14 mouse cellular contexts compared by ENCODE assay signal in the genomic region with DNA sequence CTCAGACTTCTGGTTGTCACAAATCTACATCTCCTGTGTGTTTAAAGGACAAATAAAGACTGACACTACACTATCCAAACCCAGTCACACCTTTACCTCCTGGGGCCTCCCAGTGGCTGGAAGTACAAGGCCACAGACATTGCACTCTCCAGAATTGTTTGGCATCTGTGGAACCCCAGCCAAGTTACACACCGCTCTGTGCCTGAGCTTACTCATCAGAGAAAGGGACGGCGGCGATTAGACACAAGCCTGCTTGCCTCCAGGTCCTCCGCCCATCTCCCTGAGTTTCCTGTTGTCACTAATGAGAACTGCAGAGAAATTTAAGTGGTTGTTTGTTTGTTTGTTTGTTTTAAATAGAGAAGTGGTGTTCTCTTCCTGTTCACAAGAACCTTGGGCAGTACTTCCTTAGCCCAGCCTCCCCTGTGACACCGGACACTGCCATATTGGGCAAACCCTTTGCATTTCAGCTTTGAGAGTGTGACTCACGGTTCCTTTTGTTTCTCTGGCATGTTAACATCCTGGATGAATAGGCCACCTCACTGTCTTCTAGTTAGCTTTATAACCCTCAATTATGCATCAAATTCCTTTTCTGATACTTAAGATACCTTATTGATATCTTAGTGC. TPM values are rescaled to one million over a fixed set of nuclear protein-coding genes. Genes with fewer than 3 reads are reported as not detected.
DNase-seq lines count a peak whose midpoint lies in the region; ATAC-seq and TF ChIP-seq lines count a peak whose summit lies in the region.
"Had no signal": no experiment of that assay in that cellular context is flagged by ENCODE, and none has a peak within 500 bp of the region (broad histone marks: within the 10 kb centered on the region; RNA-seq: fewer than 3 reads in every experiment).

No protein-coding gene starts in this region.

- H3K27me3 ChIP-seq in heart, embryonic 13.5 days (replicated peaks), result no peaks in the 10 kb centered on the region
- no peaks in the 10 kb centered on the region for H3K27me3 ChIP-seq in heart, embryonic 11.5 days (ENCODE audit: control insufficient read depth, insufficient read depth, low read length)
- H3K27me3 ChIP-seq: kidney, embryonic 15.5 days; liver, embryonic 13.5 days had no signal

- no peak for TF ChIP-seq POLR2A in bone marrow, adult 2 months (IDR thresholded peaks at IDR 0.05; ENCODE audit: borderline replicate concordance, control insufficient read depth, low read depth, low read length)

- H3K36me3 ChIP-seq in heart, embryonic 13.5 days, result no peaks in the 10 kb centered on the region
- no peaks in the 10 kb centered on the region for H3K36me3 ChIP-seq in heart, embryonic 11.5 days (ENCODE audit: control insufficient read depth, insufficient read depth, low read length)
- H3K36me3 ChIP-seq: kidney, embryonic 15.5 days; liver, embryonic 13.5 days had no signal

- no peak for ATAC-seq in heart, embryonic 13.5 days (ENCODE audit: extremely low read depth, insufficient number of reproducible peaks, low FRiP score, low TSS enrichment)
- no peak for ATAC-seq in heart, embryonic 11.5 days (replicated peaks; ENCODE audit: insufficient number of reproducible peaks, low FRiP score, low TSS enrichment)

- H3K27ac ChIP-seq in heart, embryonic 13.5 days (replicated peaks), result 0 out of 2 replicates have a peak overlapping the region, but pooled peaks have one; percentile 1
- H3K27ac ChIP-seq in heart, embryonic 11.5 days (ENCODE audit: low read depth, low read length), result no peak overlapping the region
- H3K27ac ChIP-seq in bone marrow, adult 2 months (ENCODE audit: control insufficient read depth, insufficient read depth, low read depth, low read length, poor library complexity), result peak overlapping the region; percentile 83
- H3K27ac ChIP-seq: gastrocnemius, adult 2 months; kidney, embryonic 15.5 days; liver, embryonic 13.5 days had no signal

- peak; percentile 67 for DNase-seq in 3T3-L1 (ENCODE audit: low read depth, low spot score)
- DNase-seq in lung, postnatal 4 days, result peak; percentile 29 to 37
- no peak for DNase-seq in cerebellum, postnatal 25 days
- no peak for DNase-seq in right cerebral cortex, postnatal 14 days
- DNase-seq: embryo, embryonic 11 days; gastrocnemius, adult 2 months; heart, postnatal 36 days; liver, embryonic 13.5 days; spleen, adult 18-20 months; thymus, adult 18-20 months had no signal

- 0 out of 2 replicates have a peak, but pooled peaks cover 3% of the 10 kb centered on the region for H3K9me3 ChIP-seq in heart, embryonic 13.5 days
- H3K9me3 ChIP-seq in heart, embryonic 11.5 days (replicated peaks; ENCODE audit: control insufficient read depth, low read length), result no peaks in the 10 kb centered on the region
- H3K9me3 ChIP-seq: kidney, embryonic 15.5 days; liver, embryonic 13.5 days had no signal

- H3K4me1 ChIP-seq in heart, embryonic 13.5 days, result peaks cover 5% of the 10 kb centered on the region; the same call in 1 of the 2 replicates
- no peaks in the 10 kb centered on the region for H3K4me1 ChIP-seq in heart, embryonic 11.5 days (ENCODE audit: control insufficient read depth, insufficient read depth, low read length)
- peaks cover 2% of the 10 kb centered on the region for H3K4me1 ChIP-seq in bone marrow, adult 2 months (ENCODE audit: control insufficient read depth, insufficient read depth, low read length)
- H3K4me1 ChIP-seq: kidney, embryonic 15.5 days; liver, embryonic 13.5 days had no signal

- no peak for TF ChIP-seq CTCF in bone marrow, adult 2 months (IDR thresholded peaks at IDR 0.05; ENCODE audit: control insufficient read depth, insufficient read depth, low read length)

- no peak overlapping the region for H3K9ac ChIP-seq in heart, embryonic 13.5 days
- no peak overlapping the region for H3K9ac ChIP-seq in heart, embryonic 11.5 days (ENCODE audit: low read depth, low read length)
- H3K9ac ChIP-seq: kidney, embryonic 15.5 days; liver, embryonic 13.5 days had no signal

- WGBS in heart, embryonic 13.5 days, result 62% methylated on average over 7 of the region's 7 CpGs
- WGBS in heart, embryonic 11.5 days (ENCODE audit: insufficient replicate concordance), result 73% methylated on average over 7 of the region's 7 CpGs
- WGBS in bone marrow, adult 2 months, result 53% methylated on average over 7 of the region's 7 CpGs

- no peak overlapping the region for H3K4me3 ChIP-seq in heart, embryonic 13.5 days
- no peak overlapping the region for H3K4me3 ChIP-seq in heart, embryonic 11.5 days (ENCODE audit: low read depth, low read length)
- H3K4me3 ChIP-seq in bone marrow, adult 2 months (replicated peaks; ENCODE audit: control insufficient read depth, low read depth, low read length), result no peak overlapping the region
- H3K4me3 ChIP-seq: gastrocnemius, adult 2 months; kidney, embryonic 15.5 days; liver, embryonic 13.5 days had no signal

- no peak overlapping the region for H3K4me2 ChIP-seq in heart, embryonic 13.5 days
- H3K4me2 ChIP-seq in heart, embryonic 11.5 days, result no peak overlapping the region
- H3K4me2 ChIP-seq: kidney, embryonic 15.5 days; liver, embryonic 13.5 days had no signal

RNA-seq across cellular contexts. Expression of a gene that starts 13.7 kb away (rescaled TPM):
- 0.14 and 0.23 TPM in 2 replicates for polyA plus RNA-seq in heart, embryonic 13.5 days (2015; fragmentation: Nextera tagmentation; extraction: Ambion mirVana)
- 0.07 and 0.37 TPM in 2 replicates for polyA plus RNA-seq in heart, embryonic 11.5 days (2014; fragmentation: Nextera tagmentation; extraction: Ambion mirVana)
- polyA plus RNA-seq in bone marrow, adult 2 months (2011; ENCODE audit: insufficient read depth, insufficient read length, low replicate concordance, missing spikeins), result 1.8 TPM in 1 of 2 replicates, not detected in the other

Comparison
In these comparisons a context has a peak if more than half of its experiments do, and no peak if none do; other contexts are left out.
1. DNase-seq: peak in 3T3-L1 (single experiment) and lung, postnatal 4 days (2 of 2); none in cerebellum, postnatal 25 days (0 of 2) and right cerebral cortex, postnatal 14 days (single experiment).